Mouse (Mus musculus) midbrain, postnatal 0 days (tissue): ENCODE measurements at regions not wholly inside any gene's neighbourhood (a gene's known extent, or its start where the extent isn't known, plus 50 kb on each side); places are given as distances from the start of the nearest gene placed in this dataset.
"Not testable (repeated sequence)": the region's sequence is repeated elsewhere in the genome, so short reads cannot be mapped to it uniquely, and the experiment has no call there.

Experiments
- ATAC-seq: fragments of 200-750 bp; cut with Nextera tagmentation; 2 replicates; pipeline ENCODE4 v1.8.0; 2017; ENCODE audit warnings: moderate number of reproducible peaks, mild to moderate bottlenecking, moderate TSS enrichment, moderate library complexity; ENCODE audit not compliant: low FRiP score
- DNase-seq: peaks from one replicate; pipeline ENCODE4 v3.0.0-alpha.2; 2015; ENCODE audit warnings: low spot score
- H3K27ac ChIP-seq: fragments of 300-500 bp; sonication (generic); 2 replicates; pipeline ENCODE4 v1.5.1; 2014; ENCODE audit warnings: low read depth, mild to moderate bottlenecking, low read length, mixed read lengths
- H3K27me3 ChIP-seq: fragments of 300-500 bp; sonication (generic); 2 replicates; pipeline ENCODE4 v1.6.1; 2014; ENCODE audit warnings: low read length, control low read depth, mixed read lengths; ENCODE audit not compliant: insufficient read depth
- H3K36me3 ChIP-seq: fragments of 300-500 bp; sonication (generic); 2 replicates; pipeline ENCODE4 v1.6.1; 2014; ENCODE audit warnings: low read length, control low read depth, mixed read lengths; ENCODE audit not compliant: insufficient read depth
- H3K4me1 ChIP-seq: fragments of 300-500 bp; sonication (generic); 2 replicates; pipeline ENCODE4 v1.6.1; 2014; ENCODE audit warnings: mild to moderate bottlenecking, control low read depth, antibody characterized with exemption, low read length, mixed read lengths; ENCODE audit not compliant: insufficient read depth
- H3K4me2 ChIP-seq: fragments of 300-500 bp; sonication (generic); 2 replicates; pipeline ENCODE4 v1.6.1; 2014; ENCODE audit warnings: low read depth, mild to moderate bottlenecking, low read length, mixed read lengths; ENCODE audit not compliant: poor library complexity, severe bottlenecking
- H3K4me3 ChIP-seq: fragments of 300-500 bp; sonication (generic); 2 replicates; pipeline ENCODE4 v1.5.1; 2014; ENCODE audit warnings: low read depth, mild to moderate bottlenecking, low read length, moderate library complexity
- H3K9ac ChIP-seq: fragments of 300-500 bp; sonication (generic); replicated peaks from 2 replicates; pipeline ENCODE4 v1.6.1; 2014; ENCODE audit warnings: mild to moderate bottlenecking, low read length, moderate library complexity, mixed read lengths; ENCODE audit not compliant: poor library complexity, severe bottlenecking
- H3K9me3 ChIP-seq: fragments of 300-500 bp; sonication (generic); 2 replicates; pipeline ENCODE4 v1.6.1; 2016; ENCODE audit warnings: low read length, control low read depth
- CTCF ChIP-seq: IDR thresholded peaks from 2 replicates; pipeline ENCODE4 v1.5.1; 2016; ENCODE audit warnings: antibody characterized with exemption, mild to moderate bottlenecking
- WGBS: fragments of 180-500 bp; shearing (Covaris S2); extraction: QIAGEN DNeasy Blood & Tissue Kit; methylation state at CpG from one replicate; pipeline ENCODE4 v1.1.7; 2014; 5-methylcytosine and 5-hydroxymethylcytosine counted together

GRCm38 (mm10) chr10:126320831-126321230 is 354.9 kb downstream of the Lrig3 start:
- Histone ChIP-seq H3K27ac (no peak overlapping the region), H3K9me3 (no peaks in the 10 kb centered on the region), H3K27me3 (no peaks in the 10 kb centered on the region), H3K4me2 (no peak overlapping the region), H3K9ac (no peak overlapping the region), H3K4me1 (no peaks in the 10 kb centered on the region), H3K36me3 (no peaks in the 10 kb centered on the region), H3K4me3 (no peak overlapping the region)
- 65% methylated on average over 9 of the region's 9 CpGs for WGBS
- ATAC-seq (no peak), DNase-seq (no peak)
- TF ChIP-seq CTCF: no peak

GRCm38 (mm10) chr10:126319795-126320194 is 353.8 kb downstream of the Lrig3 start:
- no peaks in the 10 kb centered on the region for H3K27me3 ChIP-seq
- no peak for ATAC-seq
- 87% methylated on average over 10 of the region's 10 CpGs for WGBS

DNA sequence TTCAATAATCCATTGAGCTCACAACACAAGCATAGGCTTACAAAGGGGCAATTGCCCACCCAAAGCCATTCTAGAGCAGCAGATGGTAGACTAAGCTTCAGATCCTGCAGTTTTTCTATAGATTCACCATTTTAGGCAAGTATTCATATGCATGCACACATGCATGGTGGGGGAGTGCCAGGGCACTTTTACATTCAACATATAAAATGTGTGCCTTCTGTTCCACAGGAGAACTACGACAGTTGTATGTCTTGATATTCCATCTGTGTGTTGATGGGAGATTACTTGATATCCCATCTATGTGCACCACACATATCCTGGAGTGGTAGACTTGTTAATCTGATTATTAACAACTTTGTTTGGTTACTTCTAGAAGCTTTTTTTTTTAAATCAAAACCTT is 334.0 kb downstream of the Lrig3 start:
- Histone ChIP-seq H3K4me2 (no peak overlapping the region), H3K4me3 (no peak overlapping the region), H3K9ac (no peak overlapping the region), H3K27me3 (no peaks in the 10 kb centered on the region), H3K27ac (no peak overlapping the region), H3K9me3 (no peaks in the 10 kb centered on the region), H3K4me1 (no peaks in the 10 kb centered on the region), H3K36me3 (no peaks in the 10 kb centered on the region)
- no peak for TF ChIP-seq CTCF
- DNase-seq: no peak
- WGBS: 89% methylated on average over 1 of the region's 1 CpGs
- ATAC-seq: no peak

More at GRCm38 (mm10) chr10:126319795-126320194, 353.8 kb downstream of the Lrig3 start:
- Histone ChIP-seq H3K4me3 (no peak overlapping the region), H3K4me2 (no peak overlapping the region), H3K36me3 (no peaks in the 10 kb centered on the region), H3K9me3 (no peaks in the 10 kb centered on the region), H3K4me1 (no peaks in the 10 kb centered on the region), H3K9ac (no peak overlapping the region), H3K27ac (no peak overlapping the region)
- DNase-seq: no peak
- TF ChIP-seq CTCF: no peak

DNA sequence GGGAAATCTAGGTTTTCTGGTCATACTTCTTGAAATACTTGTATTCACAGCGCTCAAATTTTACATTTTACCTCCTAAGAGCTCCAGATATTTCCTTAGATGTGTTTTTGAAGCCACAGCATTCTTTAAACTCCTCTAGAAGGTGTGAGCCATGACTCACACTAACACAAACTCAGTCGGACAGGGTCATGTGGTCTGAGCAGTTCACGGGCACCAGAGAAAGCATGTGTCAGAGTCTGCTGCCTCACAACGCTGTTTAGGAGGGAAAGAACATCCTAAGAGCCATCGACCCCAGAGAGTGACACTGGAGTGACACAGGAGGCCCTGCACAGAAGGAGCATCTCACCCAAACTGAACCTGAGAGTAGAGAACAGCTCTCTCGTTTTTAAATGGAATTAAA is 332.2 kb downstream of the Lrig3 start:
- no peak for TF ChIP-seq CTCF
- no peaks in the 10 kb centered on the region for H3K36me3 ChIP-seq
- ATAC-seq: no peak
- no peak for DNase-seq
- H3K9ac ChIP-seq: no peak overlapping the region
- no peaks in the 10 kb centered on the region for H3K27me3 ChIP-seq
- no peaks in the 10 kb centered on the region for H3K9me3 ChIP-seq
- no peak overlapping the region for H3K4me3 ChIP-seq
- WGBS: 80% methylated on average over 6 of the region's 6 CpGs
- no peak overlapping the region for H3K4me2 ChIP-seq
- no peak overlapping the region for H3K27ac ChIP-seq
- H3K4me1 ChIP-seq: no peaks in the 10 kb centered on the region

GRCm38 (mm10) chr10:126295853-126296252 is 329.9 kb downstream of the Lrig3 start:
- H3K4me3 ChIP-seq: no peak overlapping the region
- no peaks in the 10 kb centered on the region for H3K9me3 ChIP-seq
- ATAC-seq (no peak), DNase-seq (no peak)
- H3K36me3 ChIP-seq: no peaks in the 10 kb centered on the region
- H3K27ac ChIP-seq: no peak overlapping the region
- 71% methylated on average over 7 of the region's 7 CpGs for WGBS
- no peaks in the 10 kb centered on the region for H3K4me1 ChIP-seq
- no peaks in the 10 kb centered on the region for H3K27me3 ChIP-seq
- no peak for TF ChIP-seq CTCF
- H3K9ac ChIP-seq: no peak overlapping the region
- H3K4me2 ChIP-seq: no peak overlapping the region

DNA sequence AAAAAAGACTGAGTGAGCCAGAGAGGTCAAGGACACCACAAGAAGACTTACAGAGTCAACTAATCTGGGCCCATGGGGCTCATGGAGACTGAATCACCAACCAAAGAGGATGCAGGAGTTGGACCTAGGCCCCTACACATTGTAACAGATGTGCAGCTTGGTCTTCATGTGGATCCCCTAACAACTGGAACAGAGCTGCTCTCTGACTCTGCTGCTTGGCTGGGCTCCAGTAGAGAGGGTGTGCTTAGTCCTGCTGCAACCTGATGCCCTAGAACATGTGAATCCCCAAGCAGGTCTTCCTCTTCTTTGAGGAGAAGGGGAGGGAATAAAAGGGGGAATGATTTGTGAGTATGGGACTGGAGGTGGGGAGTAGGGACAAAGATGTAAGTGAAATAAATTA is 325.8 kb downstream of the Lrig3 start:
- no peak overlapping the region for H3K4me3 ChIP-seq
- no peak overlapping the region for H3K27ac ChIP-seq
- H3K9me3 ChIP-seq: no peaks in the 10 kb centered on the region
- no peaks in the 10 kb centered on the region for H3K27me3 ChIP-seq
- no peak for ATAC-seq
- H3K36me3 ChIP-seq: no peaks in the 10 kb centered on the region
- H3K4me2 ChIP-seq: no peak overlapping the region
- H3K9ac ChIP-seq: no peak overlapping the region
- DNase-seq: no peak
- no peak for TF ChIP-seq CTCF
- no peaks in the 10 kb centered on the region for H3K4me1 ChIP-seq

- DNase-seq, H3K27me3 ChIP-seq, H3K9me3 ChIP-seq, H3K27ac ChIP-seq, H3K4me1 ChIP-seq, H3K9ac ChIP-seq, H3K4me2 ChIP-seq, ATAC-seq, H3K36me3 ChIP-seq, H3K4me3 ChIP-seq: not testable (repeated sequence)
- 92% methylated on average over 6 of the region's 13 CpGs for WGBS
Observed at GRCm38 (mm10) chr10:126285096-126285495, 319.1 kb downstream of the Lrig3 start.
